Mouse (Mus musculus) heart, embryonic 10.5 days (tissue): Measurements from ENCODE around the gene Sgms2. TPM values are rescaled to one million over a fixed set of nuclear protein-coding genes. Genes with fewer than 3 reads are reported as not detected.

Experiments used
- DNase-seq: peaks from one replicate; pipeline ENCODE4 v3.0.0-alpha.2; 2017; ENCODE audit warnings: low spot score
- H3K27ac ChIP-seq: fragments of 300-500 bp; sonication (generic); 2 replicates; pipeline ENCODE4 v1.5.1; 2016; ENCODE audit warnings: mild to moderate bottlenecking
- H3K27me3 ChIP-seq: fragments of 300-500 bp; sonication (generic); 2 replicates; pipeline ENCODE4 v1.6.1; 2016; ENCODE audit warnings: mild to moderate bottlenecking; ENCODE audit not compliant: poor library complexity, insufficient read depth, severe bottlenecking
- H3K36me3 ChIP-seq: fragments of 300-500 bp; sonication (generic); 2 replicates; pipeline ENCODE4 v1.6.1; 2016; ENCODE audit warnings: mild to moderate bottlenecking, moderate library complexity
- H3K4me1 ChIP-seq: fragments of 300-500 bp; sonication (generic); 2 replicates; pipeline ENCODE4 v1.6.1; 2016; ENCODE audit warnings: mild to moderate bottlenecking
- H3K4me3 ChIP-seq: fragments of 300-500 bp; sonication (generic); 2 replicates; pipeline ENCODE4 v1.5.1; 2016; ENCODE audit warnings: mild to moderate bottlenecking, moderate library complexity
- H3K9me3 ChIP-seq: fragments of 300-500 bp; sonication (generic); 2 replicates; pipeline ENCODE4 v1.6.1; 2016; ENCODE audit warnings: mild to moderate bottlenecking, moderate library complexity
- WGBS: fragments of 180-500 bp; shearing (Covaris S2); methylation state at CpG from one replicate; pipeline ENCODE4 v1.1.7; 2016; 5-methylcytosine and 5-hydroxymethylcytosine counted together
- polyA plus RNA-seq: library from polyadenylated mRNA; unstranded; fragments of >200 nt; fragmentation: Nextera tagmentation; extraction: Ambion mirVana; gene quantifications from 2 replicates; pipeline ENCODE4 v1.2.1, GENCODE M21; 2016

Sgms2 gene
- polyA plus RNA-seq, 1 experiment from 2014 or later = 1.9 TPM

GRCm38 (mm10) chr3:131499651-131500050 lies 8.4 kb upstream of the Sgms2 start:
- Histone ChIP-seq H3K27ac (no peak overlapping the region), H3K9me3 (no peaks in the 10 kb centered on the region), H3K4me1 (no peaks in the 10 kb centered on the region), H3K4me3 (no peak overlapping the region), H3K36me3 (no peaks in the 10 kb centered on the region), H3K27me3 (no peaks in the 10 kb centered on the region)
- 80% methylated on average over 6 of the region's 6 CpGs for WGBS
- no peak for DNase-seq

- Histone ChIP-seq H3K4me1 (no peaks in the 10 kb centered on the region), H3K27ac (no peak overlapping the region), H3K9me3 (no peaks in the 10 kb centered on the region), H3K4me3 (no peak overlapping the region), H3K36me3 (no peaks in the 10 kb centered on the region), H3K27me3 (peaks cover 13% of the 10 kb centered on the region)
- WGBS = 77% methylated on average over 10 of the region's 10 CpGs
- DNase-seq = no peak
These were observed 5.4 kb upstream of the Sgms2 start for GRCm38 (mm10) chr3:131496506-131497122.

DNA sequence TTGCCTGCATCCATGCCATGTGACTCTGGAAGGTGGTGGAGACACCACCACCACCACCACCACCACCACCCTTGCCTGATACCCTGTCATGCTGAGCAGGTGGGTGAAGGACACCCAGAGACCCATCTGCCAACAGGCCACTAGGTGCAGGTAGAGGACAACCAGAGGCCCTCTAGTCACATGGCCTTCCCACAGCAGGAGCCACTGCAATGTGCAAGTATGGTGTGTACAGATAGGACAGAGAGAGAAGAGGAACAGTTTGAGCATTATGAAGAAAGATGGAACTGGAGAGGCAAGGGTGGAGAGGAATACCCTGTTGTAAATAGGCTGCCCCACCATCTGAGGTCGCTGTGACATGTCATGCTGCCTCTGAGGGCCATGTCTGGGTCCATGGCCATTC lies 3.9 kb upstream of the Sgms2 start:
- 55% methylated on average over 1 of the region's 1 CpGs for whole genome bisulfite sequencing
- no peak for DNase-seq
- Histone ChIP-seq H3K36me3 (no peaks in the 10 kb centered on the region), H3K4me1 (peaks cover 9% of the 10 kb centered on the region), H3K27ac (no peak overlapping the region), H3K9me3 (no peaks in the 10 kb centered on the region), H3K4me3 (no peak overlapping the region), H3K27me3 (peaks cover 28% of the 10 kb centered on the region)

DNA sequence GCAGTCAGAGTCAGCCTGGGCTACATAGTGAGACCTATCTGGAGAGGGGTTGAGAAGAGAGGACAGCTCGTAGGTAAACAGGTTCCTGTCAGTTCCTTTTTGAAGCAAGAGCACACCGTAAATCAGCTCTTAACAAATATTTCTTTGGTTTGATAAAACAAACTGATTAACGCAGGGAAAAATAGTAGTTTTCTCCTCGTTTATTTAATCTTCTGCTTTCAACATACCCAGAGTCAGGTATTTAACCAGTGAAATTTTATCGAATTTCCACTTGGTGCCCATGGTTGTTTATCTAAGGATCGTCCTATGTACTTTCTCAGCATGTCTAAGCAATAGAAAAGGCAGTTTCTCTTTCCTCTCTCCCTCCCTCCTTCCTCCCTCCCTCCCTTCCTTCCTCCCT lies 2.0 kb upstream of the Sgms2 start:
- Histone ChIP-seq H3K9me3 (no peaks in the 10 kb centered on the region), H3K4me3 (no peak overlapping the region), H3K27ac (no peak overlapping the region), H3K4me1 (peaks cover 9% of the 10 kb centered on the region), H3K36me3 (no peaks in the 10 kb centered on the region), H3K27me3 (peaks cover 46% of the 10 kb centered on the region)
- WGBS = 47% methylated on average over 6 of the region's 6 CpGs
- DNase-seq = no peak

- H3K9me3 ChIP-seq = no peaks in the 10 kb centered on the region
- 84% methylated on average over 7 of the region's 7 CpGs for WGBS
- H3K36me3 ChIP-seq = no peaks in the 10 kb centered on the region
- no peak overlapping the region for H3K4me3 ChIP-seq
- H3K27ac ChIP-seq = no peak overlapping the region
- H3K4me1 ChIP-seq = peaks cover 9% of the 10 kb centered on the region
- peaks cover 58% of the 10 kb centered on the region for H3K27me3 ChIP-seq
- no peak for DNase-seq
These were observed 769 bp upstream of the Sgms2 start for GRCm38 (mm10) chr3:131491980-131492379.

DNA sequence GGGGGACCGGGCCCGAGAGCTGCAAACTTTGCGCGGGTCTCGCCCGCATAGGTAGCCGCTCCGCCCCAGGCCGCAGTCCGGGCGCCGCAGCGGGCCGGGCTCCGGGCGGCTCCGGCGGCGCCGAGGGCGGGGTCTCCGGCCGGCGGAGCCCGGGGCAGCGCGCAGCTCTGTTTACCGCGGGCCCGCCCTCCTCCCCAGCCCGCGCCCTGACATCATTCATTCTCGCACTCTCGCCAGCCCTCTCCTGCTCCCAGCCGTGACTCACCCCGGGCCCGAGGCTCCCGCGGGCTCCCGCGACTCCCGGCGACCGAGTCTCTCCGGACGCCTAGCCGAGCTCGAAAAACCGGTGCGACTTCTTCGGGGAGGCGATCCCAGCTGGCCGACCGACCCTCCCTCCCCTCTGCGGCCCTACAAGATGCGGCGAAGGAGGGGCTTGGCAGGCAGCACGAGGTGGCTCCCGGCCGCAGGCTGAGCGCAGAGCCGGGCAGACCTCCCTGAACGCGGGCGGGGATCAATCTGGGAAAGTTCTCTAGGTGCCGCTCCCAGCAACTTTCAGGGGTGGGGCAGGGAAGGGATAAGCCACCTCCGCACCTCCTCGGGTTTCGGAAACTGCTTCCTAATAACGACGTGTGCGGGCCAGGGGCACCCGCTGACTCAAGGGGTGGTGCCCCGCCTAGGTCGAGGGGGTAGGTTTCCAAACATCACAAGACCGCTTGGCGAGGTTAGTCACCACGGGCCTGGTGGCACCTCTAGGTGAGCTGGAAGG lies 885 bp downstream of the Sgms2 start:
- Histone ChIP-seq H3K27ac (peak overlapping the region; percentile 89), H3K4me3 (peak overlapping the region; percentile 86), H3K9me3 (no peaks in the 10 kb centered on the region), H3K4me1 (peaks cover 9% of the 10 kb centered on the region), H3K36me3 (no peaks in the 10 kb centered on the region), H3K27me3 (peaks cover 59% of the 10 kb centered on the region)
- peak; percentile 80 for DNase-seq
- WGBS = under 1% methylated on average over 78 of the region's 78 CpGs

DNA sequence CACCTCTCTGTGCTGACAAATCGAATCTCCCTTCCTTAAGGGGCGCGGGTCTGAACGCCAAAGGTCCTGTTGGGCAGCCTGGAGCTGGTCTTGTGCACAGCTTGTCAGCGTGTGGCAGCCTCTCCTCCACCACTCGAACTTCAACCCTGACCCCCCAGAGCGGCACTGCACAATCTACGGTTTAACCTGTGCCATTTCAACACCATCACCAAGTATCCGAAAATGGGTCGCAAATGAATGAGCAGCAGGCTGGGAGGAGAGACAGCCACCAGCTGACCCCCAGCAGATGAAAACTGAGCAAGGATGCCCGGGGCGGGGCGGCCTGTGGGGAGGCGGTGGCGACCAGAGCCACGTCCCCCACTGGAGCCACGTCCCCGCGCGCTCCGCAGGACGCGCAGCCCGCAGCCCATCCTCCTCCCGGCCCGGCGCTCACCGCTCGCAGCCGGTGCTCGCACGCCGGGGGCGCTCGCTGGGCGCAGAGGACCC lies 1.5 kb downstream of the Sgms2 start:
- 0% methylated on average over 34 of the region's 36 CpGs for WGBS

DNA sequence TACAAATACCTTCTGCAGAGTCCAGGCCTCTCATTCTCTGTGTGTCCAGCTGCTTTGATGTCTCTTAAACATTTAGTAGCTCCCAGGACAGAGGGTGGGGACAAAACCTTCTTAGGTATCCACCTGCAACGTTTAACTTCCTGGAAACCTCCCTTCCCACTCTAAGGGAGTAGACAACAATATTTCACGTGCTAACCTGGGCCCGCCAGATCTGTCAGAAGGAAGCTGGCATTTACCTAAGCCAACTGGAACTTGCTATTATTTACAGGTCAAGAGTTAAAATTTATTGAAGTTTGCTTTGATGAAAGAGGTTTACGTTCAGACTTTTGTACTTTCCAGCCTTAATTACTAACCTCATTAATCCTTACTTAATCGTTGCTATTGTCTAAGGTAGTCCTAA lies 2.2 kb downstream of the Sgms2 start:
- H3K4me1 ChIP-seq = peaks cover 9% of the 10 kb centered on the region
- H3K27me3 ChIP-seq = peaks cover 59% of the 10 kb centered on the region
- no peak overlapping the region for H3K4me3 ChIP-seq
- no peak overlapping the region for H3K27ac ChIP-seq
- no peak for DNase-seq
- no peaks in the 10 kb centered on the region for H3K9me3 ChIP-seq
- 35% methylated on average over 5 of the region's 5 CpGs for WGBS
- H3K36me3 ChIP-seq = no peaks in the 10 kb centered on the region

More for the DNA sequence above, 1.5 kb downstream of the Sgms2 start:
- Histone ChIP-seq H3K36me3 (no peaks in the 10 kb centered on the region), H3K27ac (peak overlapping the region; percentile 89), H3K4me3 (peak overlapping the region; percentile 86), H3K27me3 (peaks cover 59% of the 10 kb centered on the region), H3K4me1 (peaks cover 9% of the 10 kb centered on the region), H3K9me3 (no peaks in the 10 kb centered on the region)
- DNase-seq = peak; percentile 80

DNA sequence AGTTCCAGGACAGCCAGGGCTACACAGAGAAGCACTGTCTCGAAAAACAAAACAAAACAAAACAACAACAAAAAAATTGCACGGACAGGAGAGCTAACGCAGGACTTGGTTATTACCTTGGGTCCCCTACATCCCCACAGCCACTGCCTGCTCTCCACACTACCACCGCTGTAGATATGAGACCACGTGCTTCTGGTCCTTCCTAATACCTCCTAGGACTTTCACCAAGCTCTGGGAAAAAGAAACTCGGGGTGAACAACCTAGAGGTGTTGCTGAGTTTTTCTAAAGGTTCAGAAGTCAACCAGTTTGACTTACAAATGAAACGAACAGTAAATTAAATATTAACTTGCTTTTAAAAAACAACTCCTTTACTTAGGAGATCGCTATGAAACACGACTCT lies 2.8 kb downstream of the Sgms2 start:
- no peak overlapping the region for H3K27ac ChIP-seq
- peaks cover 9% of the 10 kb centered on the region for H3K4me1 ChIP-seq
- H3K4me3 ChIP-seq = no peak overlapping the region
- no peaks in the 10 kb centered on the region for H3K36me3 ChIP-seq
- peaks cover 59% of the 10 kb centered on the region for H3K27me3 ChIP-seq
- H3K9me3 ChIP-seq = no peaks in the 10 kb centered on the region
- WGBS = 56% methylated on average over 9 of the region's 9 CpGs
- DNase-seq = no peak

GRCm38 (mm10) chr3:131485388-131485787 lies 5.8 kb downstream of the Sgms2 start:
- 55% methylated on average over 5 of the region's 5 CpGs for WGBS
- no peak for DNase-seq
- Histone ChIP-seq H3K27ac (no peak overlapping the region), H3K27me3 (peaks cover 34% of the 10 kb centered on the region), H3K4me3 (no peak overlapping the region), H3K9me3 (no peaks in the 10 kb centered on the region), H3K4me1 (peaks cover 2% of the 10 kb centered on the region), H3K36me3 (no peaks in the 10 kb centered on the region)

DNA sequence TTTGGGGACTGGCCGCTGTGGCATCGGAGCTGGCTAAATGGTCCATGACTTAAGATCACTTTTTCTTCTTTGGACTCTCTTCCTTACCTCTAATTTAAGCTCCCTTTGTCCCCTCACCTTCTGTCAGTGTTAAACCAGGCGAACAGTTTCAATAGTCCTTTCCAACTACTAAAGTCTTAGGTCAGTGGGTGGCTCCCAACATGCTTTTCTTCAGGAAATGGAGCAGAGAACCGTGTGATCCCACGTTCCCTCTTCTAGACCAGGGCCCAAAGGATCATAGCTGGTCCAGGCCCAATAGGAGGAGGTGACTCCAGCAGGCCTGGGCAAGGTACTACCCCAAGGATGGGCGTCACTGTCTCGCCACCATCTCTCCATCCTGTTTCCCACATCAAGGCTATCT lies 7.6 kb downstream of the Sgms2 start:
- no peaks in the 10 kb centered on the region for H3K4me1 ChIP-seq
- no peak overlapping the region for H3K4me3 ChIP-seq
- H3K27ac ChIP-seq = no peak overlapping the region
- H3K27me3 ChIP-seq = peaks cover 18% of the 10 kb centered on the region
- no peaks in the 10 kb centered on the region for H3K9me3 ChIP-seq
- DNase-seq = no peak
- WGBS = 86% methylated on average over 7 of the region's 7 CpGs
- no peaks in the 10 kb centered on the region for H3K36me3 ChIP-seq

GRCm38 (mm10) chr3:131481976-131482712 lies 9.1 kb downstream of the Sgms2 start:
- Histone ChIP-seq H3K36me3 (no peaks in the 10 kb centered on the region), H3K4me1 (no peaks in the 10 kb centered on the region), H3K27ac (no peak overlapping the region), H3K4me3 (no peak overlapping the region), H3K27me3 (peaks cover 3% of the 10 kb centered on the region; the same call in 1 of the 2 replicates), H3K9me3 (no peaks in the 10 kb centered on the region)
- DNase-seq = no peak
- WGBS = 74% methylated on average over 17 of the region's 17 CpGs

DNA sequence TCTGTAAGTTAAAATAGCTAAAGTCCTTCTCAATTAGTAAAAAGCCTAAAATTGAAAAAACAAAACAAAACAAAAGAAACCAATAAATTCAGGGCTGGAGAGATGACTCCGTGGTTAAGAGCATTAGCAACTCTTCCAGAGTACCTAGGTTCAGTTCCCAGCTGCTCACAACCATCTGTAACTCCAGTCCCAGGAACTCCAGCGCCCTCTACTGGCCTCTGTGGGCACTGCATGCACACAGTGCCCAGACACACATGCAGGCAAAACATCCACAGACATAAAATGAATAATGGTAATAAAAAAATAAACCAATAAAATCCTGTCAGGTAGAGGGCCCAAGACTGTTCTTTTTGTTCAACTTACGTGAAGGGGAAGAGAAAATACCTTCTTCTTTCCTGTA lies 10.6 kb downstream of the Sgms2 start:
- H3K9me3 ChIP-seq = no peaks in the 10 kb centered on the region
- H3K27me3 ChIP-seq = no peaks in the 10 kb centered on the region
- no peak for DNase-seq
- H3K4me1 ChIP-seq = no peaks in the 10 kb centered on the region
- WGBS = 54% methylated on average over 3 of the region's 3 CpGs
- H3K36me3 ChIP-seq = no peaks in the 10 kb centered on the region
- no peak overlapping the region for H3K4me3 ChIP-seq
- H3K27ac ChIP-seq = no peak overlapping the region
